In genomic region chr1:134280174-134280573, GRCm38 (mm10) we compare ENCODE assay signal across 26 mouse cellular contexts. TPM values are rescaled to one million over a fixed set of nuclear protein-coding genes. Genes with fewer than 3 reads are reported as not detected.
DNase-seq lines count a peak whose midpoint lies in the region; ATAC-seq and TF ChIP-seq lines count a peak whose summit lies in the region.
"Had no signal": no experiment of that assay in that cellular context is flagged by ENCODE, and none has a peak within 500 bp of the region (broad histone marks: within the 10 kb centered on the region; RNA-seq: fewer than 3 reads in every experiment).

No protein-coding gene starts in this region.

- H3K9ac ChIP-seq in forebrain, postnatal 0 days: no peak overlapping the region
- H3K9ac ChIP-seq: embryonic facial prominence, embryonic 13.5 days; embryonic facial prominence, embryonic 15.5 days; forebrain, embryonic 13.5 days; forebrain, embryonic 15.5 days had no signal

- H3K4me3 ChIP-seq in forebrain, postnatal 0 days (ENCODE audit: low read depth, low read length): no peak overlapping the region
- no peak overlapping the region for H3K4me3 ChIP-seq in forebrain, embryonic 10.5 days
- H3K4me3 ChIP-seq: embryonic facial prominence, embryonic 13.5 days; embryonic facial prominence, embryonic 15.5 days; erythroblast, embryonic 14.5 days; forebrain, embryonic 13.5 days; forebrain, embryonic 15.5 days had no signal

- TF ChIP-seq CTCF in forebrain, postnatal 0 days (IDR thresholded peaks at IDR 0.05; ENCODE audit: low read depth): no peak

- H3K4me1 ChIP-seq in forebrain, postnatal 0 days (ENCODE audit: insufficient read depth): no peaks in the 10 kb centered on the region
- peaks cover 6% of the 10 kb centered on the region; the same call in 1 of the 2 replicates for H3K4me1 ChIP-seq in forebrain, embryonic 10.5 days
- H3K4me1 ChIP-seq: embryonic facial prominence, embryonic 13.5 days; embryonic facial prominence, embryonic 15.5 days had no signal

- WGBS in forebrain, postnatal 0 days: 56% methylated on average over 5 of the region's 5 CpGs
- 82% methylated on average over 5 of the region's 5 CpGs for WGBS in forebrain, embryonic 10.5 days

- H3K27ac ChIP-seq in forebrain, postnatal 0 days (ENCODE audit: low read depth, low read length): no peak overlapping the region
- no peak overlapping the region for H3K27ac ChIP-seq in forebrain, embryonic 10.5 days
- H3K27ac ChIP-seq: embryonic facial prominence, embryonic 13.5 days; embryonic facial prominence, embryonic 15.5 days; forebrain, embryonic 13.5 days; forebrain, embryonic 15.5 days had no signal

- H3K9me3 ChIP-seq in forebrain, postnatal 0 days (ENCODE audit: low read length): no peaks in the 10 kb centered on the region
- H3K9me3 ChIP-seq in forebrain, embryonic 10.5 days: no peaks in the 10 kb centered on the region
- H3K9me3 ChIP-seq: embryonic facial prominence, embryonic 13.5 days; embryonic facial prominence, embryonic 15.5 days; forebrain, embryonic 13.5 days; forebrain, embryonic 15.5 days; G1E had no signal

- H3K36me3 ChIP-seq in forebrain, postnatal 0 days (ENCODE audit: insufficient read depth): no peaks in the 10 kb centered on the region
- H3K36me3 ChIP-seq in forebrain, embryonic 10.5 days (replicated peaks): no peaks in the 10 kb centered on the region
- H3K36me3 ChIP-seq: embryonic facial prominence, embryonic 13.5 days; embryonic facial prominence, embryonic 15.5 days; forebrain, embryonic 15.5 days; G1E had no signal

- no peaks in the 10 kb centered on the region for H3K27me3 ChIP-seq in forebrain, postnatal 0 days (ENCODE audit: insufficient read depth, low read length)
- H3K27me3 ChIP-seq in forebrain, embryonic 10.5 days (ENCODE audit: poor library complexity, severe bottlenecking): no peaks in the 10 kb centered on the region; the same call in 1 of the 2 replicates
- H3K27me3 ChIP-seq: CH12.LX; embryonic facial prominence, embryonic 13.5 days; embryonic facial prominence, embryonic 15.5 days; forebrain, embryonic 13.5 days; forebrain, embryonic 15.5 days; Patski had no signal

- peak; percentile 28 for DNase-seq in cerebellum, adult 11-12 months
- DNase-seq in cerebellum, adult 8-10 months: no peak
- peak; percentile 30 for DNase-seq in forebrain, postnatal 0 days
- no peak for DNase-seq in forebrain, embryonic 10.5 days (ENCODE audit: extremely low spot score, low spot score)
- peak; percentile 66 for DNase-seq in brain, adult 2 months (ENCODE audit: low read depth, low spot score)
- DNase-seq: adrenal gland, adult 8-10 months; adrenal gland, postnatal 14 days; adrenal gland, postnatal 36 days; B cell, adult 2 months; cerebellum, adult 11 months; cerebellum, adult 9-11 months; embryo, embryonic 11 days had no signal

- no peak for ATAC-seq in forebrain, postnatal 0 days
- ATAC-seq: activated CD4-positive, CD25-positive, alpha-beta regulatory T cell, adult 4 months; CD4-positive, CD25-positive, alpha-beta regulatory T cell, adult 4 months; forebrain, embryonic 13.5 days; forebrain, embryonic 15.5 days; Patski had no signal

- no peak overlapping the region for H3K4me2 ChIP-seq in forebrain, postnatal 0 days (ENCODE audit: low read depth)
- H3K4me2 ChIP-seq: embryonic facial prominence, embryonic 13.5 days; embryonic facial prominence, embryonic 15.5 days; forebrain, embryonic 13.5 days; forebrain, embryonic 15.5 days had no signal

RNA-seq across cellular contexts. Expression of gene Myog, which starts 9.6 kb away (rescaled TPM):
- 0.08 and 0.29 TPM in 2 replicates for total RNA-seq in forebrain, postnatal 0 days (2014; rRNA removed)
- polyA plus RNA-seq in forebrain, postnatal 0 days (2015; fragmentation: Nextera tagmentation; extraction: Ambion mirVana): 0.19 and 0.28 TPM in 2 replicates
- not detected in 2 replicates for polyA plus RNA-seq in forebrain, embryonic 10.5 days (2016; fragmentation: Nextera tagmentation; extraction: Ambion mirVana)
- total RNA-seq: adrenal gland, adult 18-20 months; adrenal gland, adult 8-10 months; adrenal gland, postnatal 14 days; adrenal gland, postnatal 36 days; CH12.LX; common myeloid progenitor, adult 5-6 weeks; G1E had no signal
- polyA plus RNA-seq: activated CD4-positive, CD25-positive, alpha-beta regulatory T cell, adult 4 months; CD4-positive, CD25-positive, alpha-beta regulatory T cell, adult 4 months; cerebellum, adult 2 months; erythroblast, embryonic 14.5 days; forebrain, embryonic 11.5 days; forebrain, embryonic 13.5 days; G1E; Patski had no signal

RNA-seq across cellular contexts. Expression of gene Adora1, which starts 44.9 kb away (rescaled TPM):
- total RNA-seq in forebrain, postnatal 0 days (2014; rRNA removed): 38.4 and 41.5 TPM in 2 replicates
- 29.3 and 37.5 TPM in 2 replicates for polyA plus RNA-seq in forebrain, postnatal 0 days (2015; fragmentation: Nextera tagmentation; extraction: Ambion mirVana)
- 0.14 and 0.36 TPM in 2 replicates for polyA plus RNA-seq in forebrain, embryonic 10.5 days (2016; fragmentation: Nextera tagmentation; extraction: Ambion mirVana)
- total RNA-seq: CH12.LX; common myeloid progenitor, adult 5-6 weeks had no signal
- polyA plus RNA-seq: erythroblast, embryonic 14.5 days; G1E had no signal

RNA-seq across cellular contexts. Expression of gene Ppfia4, which starts 52.6 kb away (rescaled TPM):
- total RNA-seq in forebrain, postnatal 0 days (2014; rRNA removed): 26.9 and 31.9 TPM in 2 replicates
- 12.7 and 17.5 TPM in 2 replicates for polyA plus RNA-seq in forebrain, postnatal 0 days (2015; fragmentation: Nextera tagmentation; extraction: Ambion mirVana)
- 1.6 and 2.1 TPM in 2 replicates for polyA plus RNA-seq in forebrain, embryonic 10.5 days (2016; fragmentation: Nextera tagmentation; extraction: Ambion mirVana)

Comparison
In these comparisons a context has a peak if more than half of its experiments do, and no peak if none do; other contexts are left out.
1. DNase-seq: peak in cerebellum, adult 11-12 months (single experiment), forebrain, postnatal 0 days (single experiment) and brain, adult 2 months (single experiment); none in cerebellum, adult 8-10 months (single experiment) and forebrain, embryonic 10.5 days (single experiment).
2. RNA of gene Adora1, which starts 44.9 kb away (polyA plus RNA-seq): 29.3 to 37.5 TPM in forebrain, postnatal 0 days; 0.14 to 0.36 TPM in forebrain, embryonic 10.5 days; every median in the first group is over 10 times any median in the second.